Mouse (Mus musculus) liver, embryonic 14.5 days (tissue): ENCODE measurements around the gene Mast2.

ENCODE experiments used
- CTCF ChIP-seq: IDR thresholded peaks from 2 replicates; pipeline ENCODE4 v1.5.1; 2016; ENCODE audit warnings: antibody characterized with exemption, low read depth, control low read depth
- EP300 ChIP-seq: IDR thresholded peaks from 2 replicates; pipeline ENCODE4 v1.6.1; 2016; ENCODE audit warnings: antibody characterized with exemption, low read depth

GRCm38 (mm10) chr4:116493646-116494045 lies 29.7 kb upstream of the Mast2 start:
- TF ChIP-seq CTCF (no peak), EP300 (no peak)
